Mouse (Mus musculus): ENCODE results near the gene Ugt1a5. TPM values are rescaled to one million over a fixed set of nuclear protein-coding genes. Genes with fewer than 3 reads are reported as not detected.
"Not testable (repeated sequence)": the region's sequence is repeated elsewhere in the genome, so short reads cannot be mapped to it uniquely, and the experiment has no call there.

Gene Ugt1a5
- polyA plus RNA-seq, 1 experiment from 2014 or later = 0.08 TPM

GRCm38 (mm10) chr1:88224029-88224776 lies 58.4 kb downstream of the Ugt1a5 start:
- ATAC-seq (replicated peaks; ENCODE audit: low FRiP score, low TSS enrichment, low read depth) = no peak
- H3K27me3 ChIP-seq (replicated peaks; ENCODE audit: control insufficient read depth, insufficient read depth, low read length) = no peaks in the 10 kb centered on the region
- WGBS = 70% methylated on average over 2 of the region's 2 CpGs
- H3K27ac ChIP-seq (ENCODE audit: low read depth) = no peak overlapping the region
- no peak overlapping the region for H3K9ac ChIP-seq (ENCODE audit: low read length)
- H3K4me2 ChIP-seq (ENCODE audit: low read length) = no peak overlapping the region
- H3K36me3 ChIP-seq (ENCODE audit: control insufficient read depth, insufficient read depth, low read length) = no peaks in the 10 kb centered on the region
- no peak overlapping the region for H3K4me3 ChIP-seq (ENCODE audit: low read depth, low read length)
- peaks cover 40% of the 10 kb centered on the region for H3K9me3 ChIP-seq (ENCODE audit: control insufficient read depth, low read length)
- no peaks in the 10 kb centered on the region for H3K4me1 ChIP-seq (replicated peaks; ENCODE audit: control insufficient read depth, insufficient read depth, low read length)
- DNase-seq (ENCODE audit: low spot score) = peak; percentile 53

GRCm38 (mm10) chr1:88225301-88225700 lies 59.5 kb downstream of the Ugt1a5 start:
- peaks cover 50% of the 10 kb centered on the region for H3K9me3 ChIP-seq (ENCODE audit: control insufficient read depth, low read length)
- WGBS = 40% methylated on average over 2 of the region's 2 CpGs

GRCm38 (mm10) chr1:88225741-88226140 lies 59.9 kb downstream of the Ugt1a5 start:
- DNase-seq (ENCODE audit: low spot score) (peak; percentile 46), ATAC-seq (replicated peaks; ENCODE audit: low FRiP score, low TSS enrichment, low read depth) (no peak)
- peaks cover 55% of the 10 kb centered on the region for H3K9me3 ChIP-seq (ENCODE audit: control insufficient read depth, low read length)

More at GRCm38 (mm10) chr1:88225301-88225700, 59.5 kb downstream of the Ugt1a5 start:
- not testable (repeated sequence) for H3K27ac ChIP-seq (ENCODE audit: low read depth); H3K4me2 ChIP-seq (ENCODE audit: low read length); H3K9ac ChIP-seq (ENCODE audit: low read length); H3K36me3 ChIP-seq (ENCODE audit: control insufficient read depth, insufficient read depth, low read length); H3K27me3 ChIP-seq (replicated peaks; ENCODE audit: control insufficient read depth, insufficient read depth, low read length); DNase-seq (ENCODE audit: low spot score); H3K4me3 ChIP-seq (ENCODE audit: low read depth, low read length); H3K4me1 ChIP-seq (replicated peaks; ENCODE audit: control insufficient read depth, insufficient read depth, low read length); ATAC-seq (replicated peaks; ENCODE audit: low FRiP score, low TSS enrichment, low read depth)

DNA sequence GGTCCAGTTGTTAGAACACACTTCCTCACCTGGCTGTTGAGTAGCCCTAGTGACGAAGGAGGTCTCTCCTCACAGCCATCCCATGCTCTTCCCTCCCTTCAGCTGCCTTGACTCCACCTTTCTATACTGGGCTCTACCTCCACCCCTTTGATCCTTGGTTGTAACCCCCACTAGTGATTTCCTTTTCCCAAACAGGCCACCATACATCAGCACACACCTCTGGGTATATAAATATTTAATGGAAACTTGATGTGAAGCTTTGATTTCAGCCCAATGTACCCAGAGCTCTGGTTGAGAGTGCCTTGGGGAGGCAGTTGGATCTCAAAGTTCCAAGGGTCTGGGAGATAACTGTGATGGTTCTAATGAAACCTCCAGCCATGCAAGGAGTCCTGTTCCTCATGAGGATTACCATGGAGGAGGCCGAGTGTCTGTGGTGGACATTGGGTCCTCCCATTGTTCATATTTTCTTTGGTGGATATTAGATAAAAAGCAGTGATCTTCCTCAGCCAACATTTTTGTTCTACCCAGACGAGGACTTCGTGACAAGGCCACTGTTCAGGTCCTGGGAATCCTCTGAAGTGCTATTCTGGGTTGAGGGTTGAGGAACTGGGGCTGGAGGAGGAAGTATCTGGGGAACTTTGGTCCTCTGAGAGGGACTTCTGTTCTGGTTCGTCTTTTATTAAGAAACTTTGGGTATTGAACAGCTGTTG lies 61.0 kb downstream of the Ugt1a5 start, which contains the start of gene Mroh2a:
Gene Mroh2a, plus strand, starts transcription at position 317 of the 710 bp plus-strand sequence.
- WGBS = 51% methylated on average over 5 of the region's 5 CpGs
- Histone ChIP-seq H3K9ac (ENCODE audit: low read length) (no peak within 1 kb of the TSS), H3K27ac (ENCODE audit: low read depth) (no peak within 1 kb of the TSS), H3K9me3 (ENCODE audit: control insufficient read depth, low read length) (peaks cover 65% of the 10 kb centered on the region), H3K27me3 (replicated peaks; ENCODE audit: control insufficient read depth, insufficient read depth, low read length) (no peaks in the 10 kb centered on the region), H3K36me3 (ENCODE audit: control insufficient read depth, insufficient read depth, low read length) (no peaks in the 10 kb centered on the region), H3K4me3 (ENCODE audit: low read depth, low read length) (no peak within 1 kb of the TSS), H3K4me2 (ENCODE audit: low read length) (no peak within 1 kb of the TSS), H3K4me1 (replicated peaks; ENCODE audit: control insufficient read depth, insufficient read depth, low read length) (no peaks in the 10 kb centered on the region)
- peak; percentile 52 for DNase-seq (ENCODE audit: low spot score)
- ATAC-seq (replicated peaks; ENCODE audit: low FRiP score, low TSS enrichment, low read depth) = no peak

More at GRCm38 (mm10) chr1:88225741-88226140, 59.9 kb downstream of the Ugt1a5 start:
- Histone ChIP-seq H3K36me3 (ENCODE audit: control insufficient read depth, insufficient read depth, low read length) (no peaks in the 10 kb centered on the region), H3K4me3 (ENCODE audit: low read depth, low read length) (no peak overlapping the region), H3K4me1 (replicated peaks; ENCODE audit: control insufficient read depth, insufficient read depth, low read length) (no peaks in the 10 kb centered on the region), H3K9ac (ENCODE audit: low read length) (no peak overlapping the region), H3K27ac (ENCODE audit: low read depth) (no peak overlapping the region), H3K27me3 (replicated peaks; ENCODE audit: control insufficient read depth, insufficient read depth, low read length) (no peaks in the 10 kb centered on the region), H3K4me2 (ENCODE audit: low read length) (no peak overlapping the region)

- Histone ChIP-seq H3K4me2 (ENCODE audit: low read length) (no peak overlapping the region), H3K9ac (ENCODE audit: low read length) (no peak overlapping the region), H3K27ac (ENCODE audit: low read depth) (no peak overlapping the region), H3K4me1 (replicated peaks; ENCODE audit: control insufficient read depth, insufficient read depth, low read length) (no peaks in the 10 kb centered on the region), H3K9me3 (ENCODE audit: control insufficient read depth, low read length) (peaks cover 68% of the 10 kb centered on the region), H3K4me3 (ENCODE audit: low read depth, low read length) (no peak overlapping the region), H3K36me3 (ENCODE audit: control insufficient read depth, insufficient read depth, low read length) (no peaks in the 10 kb centered on the region), H3K27me3 (replicated peaks; ENCODE audit: control insufficient read depth, insufficient read depth, low read length) (no peaks in the 10 kb centered on the region)
- DNase-seq (ENCODE audit: low spot score) (no peak), ATAC-seq (replicated peaks; ENCODE audit: low FRiP score, low TSS enrichment, low read depth) (no peak)
- 56% methylated on average over 2 of the region's 2 CpGs for WGBS
Measured at GRCm38 (mm10) chr1:88227482-88227881, 61.7 kb downstream of the Ugt1a5 start.

DNA sequence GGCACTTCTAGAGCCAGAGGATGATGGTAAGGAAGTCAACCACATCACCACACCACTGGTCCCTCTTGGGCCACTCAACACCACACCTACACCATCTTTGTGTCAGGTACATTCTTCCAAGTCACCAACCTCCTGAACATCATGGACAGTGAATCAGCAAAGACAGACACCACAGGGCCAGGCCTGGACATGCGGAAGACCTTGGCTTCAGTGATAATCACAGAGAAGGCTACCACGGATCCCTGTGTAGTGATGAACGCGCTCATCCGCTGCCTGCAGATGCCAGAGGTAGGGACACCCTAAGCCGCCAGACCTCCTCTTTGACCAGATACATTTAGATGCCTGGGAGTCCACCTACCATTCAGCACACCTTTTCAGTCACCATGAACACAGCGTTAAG lies 62.3 kb downstream of the Ugt1a5 start:
- H3K9me3 ChIP-seq (ENCODE audit: control insufficient read depth, low read length) = peaks cover 71% of the 10 kb centered on the region

DNA sequence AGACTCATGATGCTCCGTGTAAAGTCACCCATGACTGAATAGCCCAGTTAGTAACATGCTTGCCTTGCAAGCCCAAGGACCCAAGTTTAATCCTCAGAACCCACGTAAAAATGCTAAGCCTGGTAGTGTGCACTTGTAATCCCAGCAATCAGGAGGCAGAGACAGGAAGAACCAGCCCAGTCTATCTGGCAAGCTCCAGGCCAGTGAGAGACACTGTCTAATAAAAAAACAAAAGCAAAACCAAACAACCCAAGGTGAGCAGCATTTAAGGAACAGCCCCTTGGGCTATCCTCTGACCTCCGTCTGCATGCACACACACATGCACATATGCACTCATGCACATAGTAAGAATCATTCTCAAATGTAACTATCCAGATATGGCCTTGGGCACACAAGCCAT lies 63.8 kb downstream of the Ugt1a5 start:
- 83% methylated on average over 3 of the region's 3 CpGs for WGBS
- Histone ChIP-seq H3K36me3 (ENCODE audit: control insufficient read depth, insufficient read depth, low read length) (no peaks in the 10 kb centered on the region), H3K4me2 (ENCODE audit: low read length) (no peak overlapping the region), H3K4me1 (replicated peaks; ENCODE audit: control insufficient read depth, insufficient read depth, low read length) (no peaks in the 10 kb centered on the region), H3K9ac (ENCODE audit: low read length) (no peak overlapping the region), H3K27me3 (replicated peaks; ENCODE audit: control insufficient read depth, insufficient read depth, low read length) (no peaks in the 10 kb centered on the region), H3K9me3 (ENCODE audit: control insufficient read depth, low read length) (peaks cover 84% of the 10 kb centered on the region), H3K27ac (ENCODE audit: low read depth) (no peak overlapping the region), H3K4me3 (ENCODE audit: low read depth, low read length) (no peak overlapping the region)
- ATAC-seq (replicated peaks; ENCODE audit: low FRiP score, low TSS enrichment, low read depth) (no peak), DNase-seq (ENCODE audit: low spot score) (no peak)

More for the DNA sequence above, 62.3 kb downstream of the Ugt1a5 start:
- 72% methylated on average over 7 of the region's 7 CpGs for WGBS
- no peak overlapping the region for H3K9ac ChIP-seq (ENCODE audit: low read length)
- ATAC-seq (replicated peaks; ENCODE audit: low FRiP score, low TSS enrichment, low read depth) = no peak
- no peaks in the 10 kb centered on the region for H3K36me3 ChIP-seq (ENCODE audit: control insufficient read depth, insufficient read depth, low read length)
- H3K4me1 ChIP-seq (replicated peaks; ENCODE audit: control insufficient read depth, insufficient read depth, low read length) = no peaks in the 10 kb centered on the region
- no peak for DNase-seq (ENCODE audit: low spot score)
- H3K27me3 ChIP-seq (replicated peaks; ENCODE audit: control insufficient read depth, insufficient read depth, low read length) = no peaks in the 10 kb centered on the region
- no peak overlapping the region for H3K27ac ChIP-seq (ENCODE audit: low read depth)
- no peak overlapping the region for H3K4me2 ChIP-seq (ENCODE audit: low read length)
- H3K4me3 ChIP-seq (ENCODE audit: low read depth, low read length) = no peak overlapping the region

DNA sequence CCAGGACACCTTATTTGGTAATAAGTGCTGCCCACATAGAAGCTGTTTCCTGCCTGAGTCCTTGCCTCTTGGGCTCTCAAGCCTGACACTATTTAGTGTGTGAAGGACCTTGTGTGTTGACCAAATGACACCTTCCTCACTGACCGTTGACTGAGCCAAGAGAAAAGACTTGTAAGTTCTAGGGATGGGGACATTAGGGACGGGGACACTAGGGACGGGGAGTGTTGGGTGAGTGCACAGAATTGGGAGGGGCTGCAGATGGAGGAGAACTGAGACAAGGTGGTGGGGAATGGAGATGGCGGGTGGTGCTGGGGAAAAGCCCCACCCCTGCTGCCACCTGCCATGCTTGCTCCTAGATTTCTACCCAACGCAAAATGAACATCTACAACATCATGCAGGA lies 64.2 kb downstream of the Ugt1a5 start:
- H3K4me1 ChIP-seq (replicated peaks; ENCODE audit: control insufficient read depth, insufficient read depth, low read length) = no peaks in the 10 kb centered on the region
- H3K9me3 ChIP-seq (ENCODE audit: control insufficient read depth, low read length) = peaks cover 89% of the 10 kb centered on the region
- H3K4me2 ChIP-seq (ENCODE audit: low read length) = no peak overlapping the region
- ATAC-seq (replicated peaks; ENCODE audit: low FRiP score, low TSS enrichment, low read depth) (no peak), DNase-seq (ENCODE audit: low spot score) (no peak)
- no peak overlapping the region for H3K27ac ChIP-seq (ENCODE audit: low read depth)
- 83% methylated on average over 5 of the region's 5 CpGs for WGBS
- no peaks in the 10 kb centered on the region for H3K27me3 ChIP-seq (replicated peaks; ENCODE audit: control insufficient read depth, insufficient read depth, low read length)
- H3K9ac ChIP-seq (ENCODE audit: low read length) = no peak overlapping the region
- no peak overlapping the region for H3K4me3 ChIP-seq (ENCODE audit: low read depth, low read length)
- no peaks in the 10 kb centered on the region for H3K36me3 ChIP-seq (ENCODE audit: control insufficient read depth, insufficient read depth, low read length)
